9 mouse cellular contexts compared by ENCODE assay signal in genomic region chr2:28654295-28654694, GRCm38 (mm10). TPM values are rescaled to one million over a fixed set of nuclear protein-coding genes. Genes with fewer than 3 reads are reported as not detected.
DNase-seq lines count a peak whose midpoint lies in the region; ATAC-seq and TF ChIP-seq lines count a peak whose summit lies in the region.
"Had no signal": no experiment of that assay in that cellular context is flagged by ENCODE, and none has a peak within 500 bp of the region (broad histone marks: within the 10 kb centered on the region; RNA-seq: fewer than 3 reads in every experiment).

No protein-coding gene starts in this region.

- peak; percentile 25; the same call in 1 of the 2 replicates for TF ChIP-seq CTCF in testis, adult 2 months (IDR thresholded peaks at IDR 0.05; ENCODE audit: control insufficient read depth, insufficient read depth, insufficient replicate concordance, low read depth, low read length)

- 54% methylated on average over 2 of the region's 2 CpGs for WGBS in limb, embryonic 11.5 days

- no peaks in the 10 kb centered on the region; the same call in 1 of the 2 replicates for H3K36me3 ChIP-seq in testis, adult 2 months (ENCODE audit: control insufficient read depth, insufficient read depth, low read length)
- peaks cover 2% of the 10 kb centered on the region; the same call in 1 of the 2 replicates for H3K36me3 ChIP-seq in limb, embryonic 11.5 days (ENCODE audit: control insufficient read depth, insufficient read depth, low read length)

- H3K4me2 ChIP-seq in limb, embryonic 11.5 days (ENCODE audit: low read depth, severe bottlenecking): no peak overlapping the region
- H3K4me2 ChIP-seq: heart, embryonic 13.5 days had no signal

- no peak overlapping the region for H3K4me3 ChIP-seq in testis, adult 2 months (ENCODE audit: control insufficient read depth, low read depth, low read length)
- no peak overlapping the region for H3K4me3 ChIP-seq in limb, embryonic 11.5 days (ENCODE audit: low read depth, low read length)
- H3K4me3 ChIP-seq: heart, embryonic 13.5 days had no signal

- TF ChIP-seq POLR2A in testis, adult 2 months (IDR thresholded peaks at IDR 0.05; ENCODE audit: control insufficient read depth, low read depth, low read length): no peak

- H3K4me1 ChIP-seq in testis, adult 2 months (ENCODE audit: control insufficient read depth, insufficient read depth, low read length): no peaks in the 10 kb centered on the region
- no peaks in the 10 kb centered on the region for H3K4me1 ChIP-seq in limb, embryonic 11.5 days (ENCODE audit: control insufficient read depth, insufficient read depth, low read length)
- H3K4me1 ChIP-seq: heart, embryonic 13.5 days had no signal

- no peaks in the 10 kb centered on the region for H3K27me3 ChIP-seq in testis, adult 2 months (ENCODE audit: control insufficient read depth, insufficient read depth, low read length)
- H3K27me3 ChIP-seq in limb, embryonic 11.5 days (ENCODE audit: control insufficient read depth, insufficient read depth, low read length): no peaks in the 10 kb centered on the region
- H3K27me3 ChIP-seq: heart, embryonic 13.5 days had no signal

- ATAC-seq in limb, embryonic 11.5 days (ENCODE audit: insufficient number of reproducible peaks, low FRiP score, low TSS enrichment, low read depth): no peak

- DNase-seq in adrenal gland, adult 2 months: peak; percentile 31
- DNase-seq in adrenal gland, adult 8-10 months: no peak
- DNase-seq in testis, postnatal 14 days (ENCODE audit: low spot score): no peak
- peak; percentile 55 for DNase-seq in limb, embryonic 11.5 days (ENCODE audit: low spot score)
- DNase-seq in testis, postnatal 10 days (ENCODE audit: low spot score): peak; percentile 54
- no peak for DNase-seq in heart, adult 8-10 months (ENCODE audit: low spot score)
- no peak for DNase-seq in right cerebral cortex, adult 2 months (ENCODE audit: low spot score in 2 of 2)

- no peak overlapping the region for H3K27ac ChIP-seq in testis, adult 2 months (ENCODE audit: control insufficient read depth, insufficient read depth, low read depth, low read length)
- H3K27ac ChIP-seq in limb, embryonic 11.5 days (replicated peaks; ENCODE audit: low read depth, low read length): no peak overlapping the region
- H3K27ac ChIP-seq: heart, embryonic 13.5 days had no signal

- H3K9me3 ChIP-seq in limb, embryonic 11.5 days (ENCODE audit: control insufficient read depth, low read length): no peaks in the 10 kb centered on the region
- H3K9me3 ChIP-seq: heart, embryonic 13.5 days had no signal

- H3K9ac ChIP-seq in limb, embryonic 11.5 days (ENCODE audit: low read length): no peak overlapping the region
- H3K9ac ChIP-seq: heart, embryonic 13.5 days had no signal

RNA-seq across cellular contexts. Expression of gene Tsc1, which starts 13.3 kb away (rescaled TPM):
- 10 to 100 TPM; 17.8 to 19.3 TPM for total RNA-seq in adrenal gland, adult 2 months (2021)
- polyA plus RNA-seq in adrenal gland, adult 2 months (2012; rRNA removed): 7.8 and 8.3 TPM in 2 replicates
- total RNA-seq in adrenal gland, adult 8-10 months (2022): 10 to 100 TPM; 20.0 to 30.8 (median 25.2) TPM
- 20.3 and 21.6 TPM in 2 replicates for polyA plus RNA-seq in testis, adult 2 months (2012; rRNA removed)
- 23.2 and 23.6 TPM in 2 replicates for polyA plus RNA-seq in limb, embryonic 11.5 days (2014; fragmentation: Nextera tagmentation; extraction: Ambion mirVana)
- 10 to 100 TPM; 23.7 to 31.3 (median 28.8) TPM for total RNA-seq in heart, adult 8-10 months (2022)

RNA-seq across cellular contexts. Expression of gene Gfi1b, which starts 32.5 kb away (rescaled TPM):
- not detected for total RNA-seq in adrenal gland, adult 2 months (2021)
- polyA plus RNA-seq in adrenal gland, adult 2 months (2012; rRNA removed): 0.15 and 0.22 TPM in 2 replicates
- not detected for total RNA-seq in adrenal gland, adult 8-10 months (2022)
- polyA plus RNA-seq in testis, adult 2 months (2012; rRNA removed): 1.0 and 1.3 TPM in 2 replicates
- 0.77 and 2.2 TPM in 2 replicates for polyA plus RNA-seq in limb, embryonic 11.5 days (2014; fragmentation: Nextera tagmentation; extraction: Ambion mirVana)
- under 1 TPM in 1 of 4 experiments, not detected in 3; 0.78 TPM for total RNA-seq in heart, adult 8-10 months (2022)

RNA-seq across cellular contexts. Expression of gene Spaca9, which starts 45.2 kb away (rescaled TPM):
- total RNA-seq in adrenal gland, adult 2 months (2021): under 1 TPM in 1 of 2 experiments, not detected in 1; 0.92 TPM
- polyA plus RNA-seq in adrenal gland, adult 2 months (2012; rRNA removed): 0.84 TPM in 1 of 2 replicates, not detected in the other
- under 1 TPM in 3 of 4 experiments, not detected in 1; 0.52 to 0.77 (median 0.75) TPM for total RNA-seq in adrenal gland, adult 8-10 months (2022)
- 1,393 and 1,506 TPM in 2 replicates for polyA plus RNA-seq in testis, adult 2 months (2012; rRNA removed)
- 1.7 and 2.0 TPM in 2 replicates for polyA plus RNA-seq in limb, embryonic 11.5 days (2014; fragmentation: Nextera tagmentation; extraction: Ambion mirVana)
- not detected for total RNA-seq in heart, adult 8-10 months (2022)

RNA-seq across cellular contexts. Expression of gene Ak8, which starts 45.7 kb away (rescaled TPM):
- under 1 TPM; 0.29 to 0.38 TPM for total RNA-seq in adrenal gland, adult 2 months (2021)
- 0.29 and 0.44 TPM in 2 replicates for polyA plus RNA-seq in adrenal gland, adult 2 months (2012; rRNA removed)
- total RNA-seq in adrenal gland, adult 8-10 months (2022): under 1 TPM; 0.20 to 0.80 (median 0.62) TPM
- 294 and 299 TPM in 2 replicates for polyA plus RNA-seq in testis, adult 2 months (2012; rRNA removed)
- 0.52 and 0.91 TPM in 2 replicates for polyA plus RNA-seq in limb, embryonic 11.5 days (2014; fragmentation: Nextera tagmentation; extraction: Ambion mirVana)
- under 1 TPM in 1 of 4 experiments, not detected in 3; 0.26 TPM for total RNA-seq in heart, adult 8-10 months (2022)

Comparison
In these comparisons a context has a peak if more than half of its experiments do, and no peak if none do; other contexts are left out.
1. DNase-seq: peak in adrenal gland, adult 2 months (single experiment), limb, embryonic 11.5 days (single experiment) and testis, postnatal 10 days (single experiment); none in adrenal gland, adult 8-10 months (single experiment), testis, postnatal 14 days (single experiment), heart, adult 8-10 months (single experiment) and right cerebral cortex, adult 2 months (0 of 2).